Mouse (Mus musculus): ENCODE results near the gene Ttpal. TPM values are rescaled to one million over a fixed set of nuclear protein-coding genes. Genes with fewer than 3 reads are reported as not detected.

Gene Ttpal
- polyA plus RNA-seq, 2 experiments from 2014 or later: 36.9 to 37.6 TPM

DNA sequence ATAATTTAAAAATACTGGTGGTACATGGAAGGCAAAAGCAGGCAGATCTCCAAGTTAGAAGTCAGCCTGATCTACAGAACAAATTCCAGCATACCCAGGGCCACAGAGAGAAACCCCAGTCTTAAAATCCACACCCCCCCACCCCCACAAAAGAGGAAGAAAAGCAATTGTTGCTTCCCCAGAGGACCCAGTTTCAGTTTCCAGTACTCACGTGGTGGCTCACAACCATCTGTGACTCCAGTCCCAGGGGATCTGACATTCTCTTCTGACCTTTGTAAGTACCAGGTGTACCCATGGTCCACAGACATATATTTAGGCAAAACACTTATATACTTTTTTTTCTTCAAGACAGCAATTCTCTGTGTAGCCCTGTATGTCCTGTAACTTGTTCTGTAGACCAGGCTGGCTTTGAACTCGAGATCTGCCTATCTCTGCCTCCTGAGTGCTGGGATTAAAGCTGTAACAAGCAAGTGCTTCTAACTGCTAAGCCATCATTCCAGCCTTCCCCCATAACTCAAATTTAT lies 60.6 kb downstream of the Ttpal start:
- ATAC-seq: no peak

- ATAC-seq: no peak
Observed at GRCm38 (mm10) chr2:163663930-163664329, 61.8 kb downstream of the Ttpal start.

DNA sequence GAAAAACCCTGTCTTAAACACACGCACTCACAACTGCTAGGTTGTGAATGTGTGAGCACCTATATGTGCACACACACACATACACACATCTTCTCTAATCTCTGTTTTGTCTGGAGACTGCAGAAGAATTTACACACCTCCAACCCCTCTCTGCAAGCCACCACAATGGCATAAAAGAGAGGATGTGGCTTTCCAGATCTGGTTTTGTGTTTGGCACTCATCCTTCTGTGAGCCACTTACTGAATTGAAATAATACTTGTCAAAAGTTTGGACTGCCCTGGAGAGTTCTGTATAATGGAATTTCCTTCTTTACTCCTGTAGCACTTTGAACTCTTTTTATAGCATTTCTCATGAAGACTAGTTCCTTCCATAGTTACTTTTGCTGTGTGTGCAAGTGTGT lies 64.9 kb downstream of the Ttpal start:
- no peak for ATAC-seq

Other genes starting within 250 kb of the Ttpal start
- gene Jph2, start 204.3 kb upstream of the Ttpal start, polyA plus RNA-seq (2017; shearing (Covaris generic)): not detected
- 100 to 1,000 TPM; 107 to 116 TPM for gene Oser1, start 177.6 kb upstream of the Ttpal start, polyA plus RNA-seq (2017; shearing (Covaris generic))
- not detected for gene Gdap1l1, start 163.8 kb upstream of the Ttpal start, polyA plus RNA-seq (2017; shearing (Covaris generic))
- gene Fitm2, start 129.7 kb upstream of the Ttpal start, polyA plus RNA-seq (2017; shearing (Covaris generic)): 1 to 10 TPM; 2.0 to 2.4 TPM
- not detected for gene R3hdml, start 110.0 kb upstream of the Ttpal start, polyA plus RNA-seq (2017; shearing (Covaris generic))
- gene Hnf4a, start 95.5 kb upstream of the Ttpal start, polyA plus RNA-seq (2017; shearing (Covaris generic)): not detected
- 100 to 1,000 TPM; 149 to 159 TPM for gene Serinc3, start 42.8 kb downstream of the Ttpal start, polyA plus RNA-seq (2017; shearing (Covaris generic))
- 1 to 10 TPM; 4.2 to 6.4 TPM for gene Pkig, start 56.1 kb downstream of the Ttpal start, polyA plus RNA-seq (2017; shearing (Covaris generic))
- gene Ada, start 147.9 kb downstream of the Ttpal start, polyA plus RNA-seq (2017; shearing (Covaris generic)): 10 to 100 TPM in 1 of 2 experiments, 1 to 10 TPM in 1; 8.1 to 10.8 TPM
- gene Ccn5, start 218.5 kb downstream of the Ttpal start, polyA plus RNA-seq (2017; shearing (Covaris generic)): not detected

Measured in activated CD4-positive, CD25-positive, alpha-beta regulatory T cell, adult 4 months (primary cell).